Mouse (Mus musculus) small intestine, adult 2 months (tissue): ENCODE data around the gene Psmc3ip.

Source experiments
- CTCF ChIP-seq: fragments of 200-500 bp; IDR thresholded peaks from 2 replicates; pipeline ENCODE4 v1.5.1; 2012; ENCODE audit warnings: low read depth, mild to moderate bottlenecking, control low read depth, inconsistent platforms, low read length, moderate library complexity, mixed read lengths; ENCODE audit not compliant: insufficient replicate concordance, insufficient read length; ENCODE audit errors: extremely low read depth
- POLR2A ChIP-seq: fragments of 200-500 bp; IDR thresholded peaks from 2 replicates; pipeline ENCODE4 v1.6.1; 2012; ENCODE audit warnings: low read depth, mild to moderate bottlenecking, control low read depth, inconsistent platforms, low read length, moderate library complexity

- TF ChIP-seq CTCF = no peak
- TF ChIP-seq POLR2A = no peak
Observed at GRCm38 (mm10) chr11:101059473-101059872, 35.8 kb downstream of the Psmc3ip start.
